Mouse (Mus musculus): ENCODE measurements at regions not wholly inside any gene's neighbourhood (a gene's known extent, or its start where the extent isn't known, plus 50 kb on each side); places are given as distances from the start of the nearest gene placed in this dataset.

DNA sequence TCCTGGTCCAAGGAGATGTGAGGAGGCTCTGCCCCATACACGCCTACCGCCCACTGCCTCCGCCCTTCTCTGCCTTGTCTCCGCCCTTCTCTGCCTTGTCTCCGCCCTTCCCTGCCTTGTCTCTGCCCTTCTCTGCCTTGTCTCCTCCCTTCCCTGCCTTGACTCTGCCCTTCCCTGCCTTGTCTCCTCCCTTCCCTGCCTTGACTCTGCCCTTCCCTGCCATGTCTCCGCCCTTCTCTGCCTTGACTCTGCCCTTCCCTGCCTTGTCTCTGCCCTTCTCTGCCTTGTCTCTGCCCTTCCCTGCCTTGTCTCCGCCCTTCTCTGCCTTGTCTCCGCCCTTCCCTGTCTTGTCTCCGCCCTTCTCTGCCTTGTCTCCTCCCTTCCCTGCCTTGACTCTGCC, 185.4 kb upstream of the Sfswap start:
- Histone ChIP-seq H3K36me3 (ENCODE audit: control insufficient read depth, insufficient read depth, low read length) (no peaks in the 10 kb centered on the region), H3K4me1 (replicated peaks; ENCODE audit: control insufficient read depth, insufficient read depth, low read length) (no peaks in the 10 kb centered on the region), H3K9ac (ENCODE audit: low read depth, low read length) (no peak overlapping the region), H3K27me3 (ENCODE audit: control insufficient read depth, insufficient read depth, low read length) (no peaks in the 10 kb centered on the region), H3K9me3 (ENCODE audit: control insufficient read depth, low read length) (no peaks in the 10 kb centered on the region), H3K27ac (ENCODE audit: low read depth, low read length) (no peak overlapping the region), H3K4me2 (replicated peaks; ENCODE audit: low read depth, low read length) (no peak overlapping the region), H3K4me3 (ENCODE audit: low read depth, low read length) (no peak overlapping the region)
- WGBS = 57% methylated on average over 9 of the region's 9 CpGs
- no peak for ATAC-seq (ENCODE audit: low FRiP score)
- no peak for DNase-seq (ENCODE audit: low spot score)

- no peaks in the 10 kb centered on the region for H3K9me3 ChIP-seq (ENCODE audit: control insufficient read depth, low read length)
- no peak overlapping the region for H3K4me3 ChIP-seq (ENCODE audit: low read depth, low read length)
- no peaks in the 10 kb centered on the region for H3K27me3 ChIP-seq (ENCODE audit: control insufficient read depth, insufficient read depth, low read length)
- H3K36me3 ChIP-seq (ENCODE audit: control insufficient read depth, insufficient read depth, low read length) = no peaks in the 10 kb centered on the region
- H3K4me1 ChIP-seq (replicated peaks; ENCODE audit: control insufficient read depth, insufficient read depth, low read length) = 0 out of 2 replicates have a peak, but pooled peaks cover 2% of the 10 kb centered on the region
- WGBS = 7% methylated on average over 11 of the region's 11 CpGs
- H3K4me2 ChIP-seq (replicated peaks; ENCODE audit: low read depth, low read length) = no peak overlapping the region
- DNase-seq (ENCODE audit: low spot score) = peak; percentile 52
- H3K9ac ChIP-seq (ENCODE audit: low read depth, low read length) = 0 out of 2 replicates have a peak overlapping the region, but pooled peaks have one; percentile 15
- H3K27ac ChIP-seq (ENCODE audit: low read depth, low read length) = no peak overlapping the region
- no peak for ATAC-seq (ENCODE audit: low FRiP score)
Observed at GRCm38 (mm10) chr5:129331094-129331523, 169.9 kb upstream of the Sfswap start.

GRCm38 (mm10) chr5:129332014-129332413, 169.0 kb upstream of the Sfswap start:
- H3K27ac ChIP-seq (ENCODE audit: low read depth, low read length) = no peak overlapping the region
- H3K4me2 ChIP-seq (replicated peaks; ENCODE audit: low read depth, low read length) = no peak overlapping the region
- no peaks in the 10 kb centered on the region for H3K36me3 ChIP-seq (ENCODE audit: control insufficient read depth, insufficient read depth, low read length)
- WGBS = 98% methylated on average over 3 of the region's 3 CpGs
- no peaks in the 10 kb centered on the region for H3K9me3 ChIP-seq (ENCODE audit: control insufficient read depth, low read length)
- no peak overlapping the region for H3K9ac ChIP-seq (ENCODE audit: low read depth, low read length)
- H3K27me3 ChIP-seq (ENCODE audit: control insufficient read depth, insufficient read depth, low read length) = no peaks in the 10 kb centered on the region
- no peak overlapping the region for H3K4me3 ChIP-seq (ENCODE audit: low read depth, low read length)
- DNase-seq (ENCODE audit: low spot score) = peak; percentile 25
- no peak for ATAC-seq (ENCODE audit: low FRiP score)
- no peaks in the 10 kb centered on the region for H3K4me1 ChIP-seq (replicated peaks; ENCODE audit: control insufficient read depth, insufficient read depth, low read length)

DNA sequence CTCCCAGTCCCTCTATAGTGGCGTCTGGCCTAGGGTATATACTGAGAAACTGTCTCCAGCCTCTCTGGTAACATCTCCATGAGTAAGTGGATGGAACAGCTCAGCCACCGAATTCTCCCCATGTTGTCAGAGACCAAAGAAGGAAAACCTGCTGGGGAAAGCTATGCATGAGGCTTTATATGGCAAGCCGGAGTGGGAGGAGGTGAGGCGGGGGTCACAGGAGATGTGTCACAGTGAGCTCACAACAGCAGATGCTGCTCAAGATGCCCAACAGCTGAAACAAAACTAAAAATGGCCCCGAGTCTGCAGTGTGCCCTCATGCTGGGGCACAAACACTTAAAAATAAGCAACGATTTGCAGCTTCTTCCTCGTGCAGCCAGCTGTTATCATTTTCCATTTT, 162.5 kb upstream of the Sfswap start:
- no peak overlapping the region for H3K27ac ChIP-seq (ENCODE audit: low read depth, low read length)
- WGBS = 75% methylated on average over 7 of the region's 7 CpGs
- H3K4me2 ChIP-seq (replicated peaks; ENCODE audit: low read depth, low read length) = no peak overlapping the region

DNA sequence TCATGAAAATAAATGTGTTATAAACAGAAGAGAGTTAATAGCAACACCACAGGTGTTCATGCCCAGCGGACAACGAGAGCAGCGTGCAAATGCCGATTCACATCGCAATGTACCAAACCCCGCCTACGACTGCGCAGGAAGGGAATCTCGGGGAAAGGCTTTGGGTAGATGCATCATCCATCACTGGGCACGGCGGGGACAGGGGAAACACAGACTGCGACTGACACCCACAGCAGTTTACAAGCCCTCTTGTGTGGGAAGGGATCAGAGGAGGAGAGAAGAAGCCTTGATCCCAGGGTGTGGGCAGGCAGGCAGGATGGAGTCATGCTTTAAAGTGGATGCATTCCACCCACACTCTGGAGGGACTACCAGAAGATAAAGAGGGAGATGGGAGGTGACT, 157.0 kb upstream of the Sfswap start:
- Histone ChIP-seq H3K4me3 (ENCODE audit: low read depth, low read length) (no peak overlapping the region), H3K36me3 (ENCODE audit: control insufficient read depth, insufficient read depth, low read length) (no peaks in the 10 kb centered on the region), H3K4me2 (replicated peaks; ENCODE audit: low read depth, low read length) (no peak overlapping the region), H3K27me3 (ENCODE audit: control insufficient read depth, insufficient read depth, low read length) (no peaks in the 10 kb centered on the region), H3K27ac (ENCODE audit: low read depth, low read length) (no peak overlapping the region), H3K4me1 (replicated peaks; ENCODE audit: control insufficient read depth, insufficient read depth, low read length) (no peaks in the 10 kb centered on the region), H3K9me3 (ENCODE audit: control insufficient read depth, low read length) (no peaks in the 10 kb centered on the region), H3K9ac (ENCODE audit: low read depth, low read length) (no peak overlapping the region)
- 81% methylated on average over 12 of the region's 12 CpGs for WGBS
- ATAC-seq (ENCODE audit: low FRiP score) (no peak), DNase-seq (ENCODE audit: low spot score) (no peak)

More for the DNA sequence above, 162.5 kb upstream of the Sfswap start:
- Histone ChIP-seq H3K9me3 (ENCODE audit: control insufficient read depth, low read length) (no peaks in the 10 kb centered on the region), H3K4me3 (ENCODE audit: low read depth, low read length) (no peak overlapping the region), H3K27me3 (ENCODE audit: control insufficient read depth, insufficient read depth, low read length) (no peaks in the 10 kb centered on the region), H3K4me1 (replicated peaks; ENCODE audit: control insufficient read depth, insufficient read depth, low read length) (0 out of 2 replicates have a peak, but pooled peaks cover 2% of the 10 kb centered on the region), H3K9ac (ENCODE audit: low read depth, low read length) (no peak overlapping the region), H3K36me3 (ENCODE audit: control insufficient read depth, insufficient read depth, low read length) (no peaks in the 10 kb centered on the region)
- no peak for DNase-seq (ENCODE audit: low spot score)
- no peak for ATAC-seq (ENCODE audit: low FRiP score)

DNA sequence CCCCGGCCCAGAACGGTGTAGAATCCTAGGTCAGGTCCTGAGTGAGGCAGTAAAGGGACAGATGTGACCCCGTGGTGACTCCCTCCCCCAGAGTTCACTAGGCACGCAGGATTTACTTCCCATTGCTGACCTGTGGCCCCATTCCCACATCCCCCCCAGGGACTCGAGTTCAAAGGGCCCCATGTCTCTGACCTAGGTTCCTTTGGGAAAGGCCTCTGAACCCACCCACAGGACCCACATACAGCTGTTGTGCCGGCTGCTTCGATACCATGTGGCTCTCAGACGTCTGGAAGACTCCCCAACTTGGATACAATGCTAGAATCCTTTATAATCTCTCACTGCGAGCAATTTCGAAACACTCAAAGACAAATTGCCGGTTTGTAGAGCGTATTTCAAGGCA, 151.0 kb upstream of the Sfswap start:
- no peaks in the 10 kb centered on the region for H3K9me3 ChIP-seq (ENCODE audit: control insufficient read depth, low read length)
- ATAC-seq (ENCODE audit: low FRiP score) (no peak), DNase-seq (ENCODE audit: low spot score) (no peak)
- H3K27ac ChIP-seq (ENCODE audit: low read depth, low read length) = no peak overlapping the region
- no peak overlapping the region for H3K4me3 ChIP-seq (ENCODE audit: low read depth, low read length)
- no peak overlapping the region for H3K4me2 ChIP-seq (replicated peaks; ENCODE audit: low read depth, low read length)
- WGBS = 62% methylated on average over 12 of the region's 12 CpGs
- H3K36me3 ChIP-seq (ENCODE audit: control insufficient read depth, insufficient read depth, low read length) = no peaks in the 10 kb centered on the region
- H3K4me1 ChIP-seq (replicated peaks; ENCODE audit: control insufficient read depth, insufficient read depth, low read length) = no peaks in the 10 kb centered on the region
- no peak overlapping the region for H3K9ac ChIP-seq (ENCODE audit: low read depth, low read length)
- H3K27me3 ChIP-seq (ENCODE audit: control insufficient read depth, insufficient read depth, low read length) = no peaks in the 10 kb centered on the region

GRCm38 (mm10) chr5:129353549-129353948, 147.5 kb upstream of the Sfswap start:
- WGBS = 38% methylated on average over 9 of the region's 9 CpGs
- ATAC-seq (ENCODE audit: low FRiP score) = no peak

GRCm38 (mm10) chr5:129354877-129355276, 146.1 kb upstream of the Sfswap start:
- Histone ChIP-seq H3K36me3 (ENCODE audit: control insufficient read depth, insufficient read depth, low read length) (no peaks in the 10 kb centered on the region), H3K4me2 (replicated peaks; ENCODE audit: low read depth, low read length) (no peak overlapping the region), H3K4me1 (replicated peaks; ENCODE audit: control insufficient read depth, insufficient read depth, low read length) (no peaks in the 10 kb centered on the region), H3K27ac (ENCODE audit: low read depth, low read length) (no peak overlapping the region), H3K27me3 (ENCODE audit: control insufficient read depth, insufficient read depth, low read length) (no peaks in the 10 kb centered on the region), H3K4me3 (ENCODE audit: low read depth, low read length) (no peak overlapping the region), H3K9ac (ENCODE audit: low read depth, low read length) (no peak overlapping the region), H3K9me3 (ENCODE audit: control insufficient read depth, low read length) (no peaks in the 10 kb centered on the region)
- DNase-seq (ENCODE audit: low spot score) (no peak), ATAC-seq (ENCODE audit: low FRiP score) (no peak)
- WGBS = 85% methylated on average over 5 of the region's 5 CpGs

More at GRCm38 (mm10) chr5:129353549-129353948, 147.5 kb upstream of the Sfswap start:
- Histone ChIP-seq H3K4me1 (replicated peaks; ENCODE audit: control insufficient read depth, insufficient read depth, low read length) (no peaks in the 10 kb centered on the region), H3K4me3 (ENCODE audit: low read depth, low read length) (no peak overlapping the region), H3K9ac (ENCODE audit: low read depth, low read length) (no peak overlapping the region), H3K36me3 (ENCODE audit: control insufficient read depth, insufficient read depth, low read length) (no peaks in the 10 kb centered on the region), H3K27ac (ENCODE audit: low read depth, low read length) (no peak overlapping the region), H3K9me3 (ENCODE audit: control insufficient read depth, low read length) (no peaks in the 10 kb centered on the region), H3K4me2 (replicated peaks; ENCODE audit: low read depth, low read length) (no peak overlapping the region), H3K27me3 (ENCODE audit: control insufficient read depth, insufficient read depth, low read length) (no peaks in the 10 kb centered on the region)
- DNase-seq (ENCODE audit: low spot score) = no peak

GRCm38 (mm10) chr5:129361527-129361926, 139.5 kb upstream of the Sfswap start:
- Histone ChIP-seq H3K4me1 (replicated peaks; ENCODE audit: control insufficient read depth, insufficient read depth, low read length) (no peaks in the 10 kb centered on the region), H3K4me3 (ENCODE audit: low read depth, low read length) (no peak overlapping the region), H3K36me3 (ENCODE audit: control insufficient read depth, insufficient read depth, low read length) (no peaks in the 10 kb centered on the region), H3K9me3 (ENCODE audit: control insufficient read depth, low read length) (no peaks in the 10 kb centered on the region), H3K27me3 (ENCODE audit: control insufficient read depth, insufficient read depth, low read length) (no peaks in the 10 kb centered on the region), H3K4me2 (replicated peaks; ENCODE audit: low read depth, low read length) (no peak overlapping the region), H3K27ac (ENCODE audit: low read depth, low read length) (no peak overlapping the region), H3K9ac (ENCODE audit: low read depth, low read length) (no peak overlapping the region)
- WGBS = 78% methylated on average over 2 of the region's 2 CpGs
- ATAC-seq (ENCODE audit: low FRiP score) (no peak), DNase-seq (ENCODE audit: low spot score) (no peak)

All from hindbrain, embryonic 11.5 days (tissue).